Mouse (Mus musculus) testis, adult 2 months (tissue): ENCODE data around the gene Nktr. TPM values are rescaled to one million over a fixed set of nuclear protein-coding genes. Genes with fewer than 3 reads are reported as not detected.

ENCODE experiments used
- H3K27ac ChIP-seq: fragments of 200-500 bp; 2 replicates; pipeline ENCODE4 v1.5.1; 2012; ENCODE audit warnings: low read depth, low read length; ENCODE audit not compliant: control insufficient read depth, insufficient read depth
- H3K27me3 ChIP-seq: fragments of 200-500 bp; 2 replicates; pipeline ENCODE4 v1.6.1; 2012; ENCODE audit warnings: mild to moderate bottlenecking, low read length, moderate library complexity; ENCODE audit not compliant: control insufficient read depth, insufficient read depth
- H3K36me3 ChIP-seq: fragments of 200-500 bp; 2 replicates; pipeline ENCODE4 v1.6.1; 2012; ENCODE audit warnings: mild to moderate bottlenecking, low read length; ENCODE audit not compliant: control insufficient read depth, insufficient read depth
- H3K4me1 ChIP-seq: fragments of 200-500 bp; 2 replicates; pipeline ENCODE4 v1.6.1; 2012; ENCODE audit warnings: low read length; ENCODE audit not compliant: control insufficient read depth, insufficient read depth
- H3K4me3 ChIP-seq: fragments of 200-500 bp; 2 replicates; pipeline ENCODE4 v1.5.1; 2012; ENCODE audit warnings: low read depth, mild to moderate bottlenecking, low read length, moderate library complexity, mixed read lengths; ENCODE audit not compliant: control insufficient read depth
- CTCF ChIP-seq: fragments of 200-500 bp; IDR thresholded peaks from 2 replicates; pipeline ENCODE4 v1.5.1; 2012; ENCODE audit warnings: low read depth, mild to moderate bottlenecking, inconsistent platforms, low read length, moderate library complexity; ENCODE audit not compliant: control insufficient read depth, insufficient read depth, insufficient replicate concordance
- POLR2A ChIP-seq: fragments of 200-500 bp; IDR thresholded peaks from 2 replicates; pipeline ENCODE4 v1.6.1; 2012; ENCODE audit warnings: low read depth, mild to moderate bottlenecking, inconsistent platforms, low read length, moderate library complexity; ENCODE audit not compliant: control insufficient read depth
- polyA plus RNA-seq: library from polyadenylated mRNA; depleted of rRNA; stranded (reverse); fragments of >200 nt; gene quantifications from 2 replicates; pipeline ENCODE4 v1.2.3, GENCODE M21; 2012

The Nktr gene
- polyA plus RNA-seq, 1 experiment, result 58.4 TPM

DNA sequence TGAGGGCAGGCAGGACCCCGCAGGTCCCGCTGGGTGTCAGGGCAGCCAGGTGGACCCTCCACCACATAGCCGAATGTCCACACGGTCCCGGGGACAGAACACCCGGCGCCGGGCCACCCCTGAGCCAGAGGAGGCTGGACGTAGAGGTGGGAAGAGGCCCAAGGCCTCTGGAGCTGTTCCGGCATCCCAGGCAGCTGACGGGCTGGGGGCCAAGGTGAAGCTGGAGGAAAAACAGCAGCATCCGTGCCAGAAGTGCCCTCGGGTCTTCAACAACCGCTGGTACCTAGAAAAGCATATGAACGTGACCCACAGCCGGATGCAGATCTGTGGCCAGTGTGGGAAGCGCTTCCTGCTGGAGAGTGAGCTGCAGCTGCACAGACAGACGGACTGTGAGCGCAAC, 44.7 kb downstream of the Nktr start:
- H3K4me3 ChIP-seq, result no peak overlapping the region
- TF ChIP-seq POLR2A, result no peak
- no peak for TF ChIP-seq CTCF
- H3K27me3 ChIP-seq, result no peaks in the 10 kb centered on the region
- no peaks in the 10 kb centered on the region for H3K36me3 ChIP-seq
- no peak overlapping the region for H3K27ac ChIP-seq
- peaks cover 18% of the 10 kb centered on the region for H3K4me1 ChIP-seq

DNA sequence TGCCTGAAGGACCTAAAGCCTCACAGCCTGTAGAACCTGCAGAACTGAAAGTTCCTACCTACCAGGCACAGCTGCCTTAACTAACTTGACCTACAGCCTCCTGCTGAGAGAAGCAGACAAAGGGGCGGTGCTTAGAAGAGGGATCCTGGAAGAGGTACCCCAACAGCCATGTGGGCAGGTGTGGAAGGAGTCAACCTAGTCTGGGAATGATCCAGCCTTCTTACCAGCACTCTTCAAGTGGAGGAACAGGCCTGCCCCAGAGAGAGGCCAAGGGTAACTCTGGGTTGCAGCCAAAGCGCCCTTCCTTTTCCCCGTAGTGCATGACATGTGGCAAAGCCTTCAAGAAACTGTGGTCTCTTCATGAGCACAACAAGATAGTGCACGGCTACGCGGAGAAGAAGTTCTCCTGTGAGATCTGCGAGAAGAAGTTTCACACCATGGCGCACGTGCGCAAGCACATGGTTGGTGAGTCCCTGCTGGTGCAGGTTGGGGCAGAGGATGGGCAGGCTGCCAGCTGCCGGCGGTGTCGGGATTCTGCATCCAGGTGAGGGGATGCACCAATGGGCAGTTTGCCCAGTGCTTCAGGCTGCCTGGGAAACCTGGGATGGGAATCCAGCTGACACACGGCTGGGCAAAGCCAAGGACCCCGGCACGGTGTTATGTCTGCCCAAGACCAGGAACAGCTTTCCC, 46.3 kb downstream of the Nktr start:
- H3K27me3 ChIP-seq, result no peaks in the 10 kb centered on the region
- H3K27ac ChIP-seq, result no peak overlapping the region
- no peak overlapping the region for H3K4me3 ChIP-seq
- H3K4me1 ChIP-seq, result peaks cover 5% of the 10 kb centered on the region; the same call in 1 of the 2 replicates
- no peak for TF ChIP-seq CTCF
- TF ChIP-seq POLR2A, result no peak
- H3K36me3 ChIP-seq, result no peaks in the 10 kb centered on the region

DNA sequence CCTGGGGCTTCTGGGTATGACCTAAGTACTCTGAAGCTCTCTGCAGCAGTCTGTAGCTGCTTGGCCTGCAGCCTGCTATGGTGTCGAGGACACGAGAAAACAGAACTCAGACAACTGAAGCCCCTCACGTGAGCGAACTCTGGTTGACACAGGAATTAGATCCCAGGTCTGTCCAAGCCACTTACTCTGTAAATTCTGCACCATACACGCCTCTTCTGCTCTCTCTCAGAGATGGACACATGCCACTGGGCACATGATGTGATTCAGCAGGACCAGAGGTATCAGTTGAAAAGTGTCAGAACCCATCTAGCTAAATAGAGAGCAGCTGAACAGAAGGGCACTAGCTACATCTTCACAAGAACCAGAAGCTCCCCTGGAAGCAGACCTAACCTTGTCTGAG, 53.4 kb downstream of the Nktr start:
- H3K36me3 ChIP-seq, result no peaks in the 10 kb centered on the region
- H3K4me3 ChIP-seq, result no peak overlapping the region
- H3K27me3 ChIP-seq, result no peaks in the 10 kb centered on the region
- peaks cover under 1% of the 10 kb centered on the region; the same call in 1 of the 2 replicates for H3K4me1 ChIP-seq
- TF ChIP-seq POLR2A, result no peak
- TF ChIP-seq CTCF, result no peak
- no peak overlapping the region for H3K27ac ChIP-seq

DNA sequence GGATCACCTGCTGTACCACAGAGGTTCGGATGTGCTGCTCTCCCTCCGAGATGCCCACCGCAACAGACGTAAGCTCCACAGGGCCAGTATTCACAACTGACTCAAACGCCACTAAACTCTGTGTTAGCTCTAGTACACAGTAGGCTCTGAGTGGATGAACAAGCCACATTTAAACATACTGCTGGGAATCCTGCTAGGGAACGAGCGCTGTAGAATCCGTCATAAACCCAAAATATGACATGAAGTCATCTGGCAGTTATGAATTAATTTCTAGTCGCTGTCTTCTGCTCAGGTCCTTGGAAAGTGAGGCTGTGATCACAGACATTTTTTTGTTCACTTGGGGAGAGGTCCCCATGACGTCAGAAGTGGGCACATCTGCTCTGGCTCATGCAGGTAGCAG, 57.0 kb downstream of the Nktr start:
- TF ChIP-seq POLR2A, result no peak
- no peak for TF ChIP-seq CTCF
- Histone ChIP-seq H3K4me1 (peaks cover 10% of the 10 kb centered on the region; the same call in 1 of the 2 replicates), H3K36me3 (no peaks in the 10 kb centered on the region), H3K27me3 (no peaks in the 10 kb centered on the region), H3K4me3 (no peak overlapping the region), H3K27ac (no peak overlapping the region)

DNA sequence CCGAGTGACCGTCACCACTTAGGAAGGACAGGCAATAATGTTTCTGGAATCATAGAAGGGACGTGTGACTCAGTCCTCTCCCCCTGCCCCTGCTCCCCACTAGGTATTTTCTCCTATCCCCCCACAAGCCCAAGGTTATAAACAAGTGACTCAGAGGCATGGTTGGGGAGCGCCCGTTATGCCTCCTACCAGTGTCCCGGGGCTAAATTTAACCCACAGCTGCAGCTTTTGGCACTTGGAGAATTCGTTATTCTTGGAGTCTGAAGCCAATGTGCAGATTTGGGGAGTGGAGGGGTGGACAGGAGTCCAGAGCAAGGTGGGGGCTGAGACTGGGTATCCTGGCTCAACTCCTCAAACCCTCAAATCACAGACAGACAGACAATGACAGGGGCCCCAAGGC, 57.5 kb downstream of the Nktr start:
- TF ChIP-seq CTCF, result no peak
- no peak for TF ChIP-seq POLR2A
- peaks cover 10% of the 10 kb centered on the region; the same call in 1 of the 2 replicates for H3K4me1 ChIP-seq
- no peak overlapping the region for H3K27ac ChIP-seq
- no peaks in the 10 kb centered on the region for H3K27me3 ChIP-seq
- H3K36me3 ChIP-seq, result no peaks in the 10 kb centered on the region
- no peak overlapping the region for H3K4me3 ChIP-seq

DNA sequence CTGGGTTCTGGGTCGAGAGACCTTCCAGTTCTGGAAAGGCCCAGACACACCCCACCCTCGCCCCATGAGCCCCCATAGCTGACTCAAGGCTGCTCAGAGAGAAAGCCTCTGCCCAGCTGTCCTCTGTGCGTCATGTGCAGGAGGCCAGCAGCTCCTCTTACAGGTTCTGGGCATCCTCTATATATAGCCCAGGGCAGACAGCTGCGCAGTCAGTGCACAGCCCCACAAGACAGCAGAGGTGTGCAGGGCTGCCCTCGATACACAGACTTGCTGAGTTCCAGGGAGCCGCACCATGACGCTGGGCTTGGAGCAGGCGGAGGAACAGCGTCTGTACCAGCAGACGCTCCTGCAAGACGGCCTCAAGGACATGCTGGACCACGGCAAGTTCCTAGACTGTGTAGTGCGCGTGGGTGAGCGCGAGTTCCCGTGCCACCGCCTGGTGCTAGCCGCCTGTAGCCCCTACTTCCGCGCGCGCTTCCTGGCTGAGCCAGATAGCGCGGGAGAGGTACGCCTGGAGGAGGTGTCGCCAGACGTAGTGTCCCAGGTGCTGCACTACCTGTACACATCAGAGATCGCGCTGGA, 58.6 kb downstream of the Nktr start, which contains the start of gene Klhl40:
TSS of gene Klhl40 (plus strand) at position 124 of the 582 bp plus-strand sequence.
- Histone ChIP-seq H3K4me3 (peak within 1 kb of the TSS; percentile 27), H3K27me3 (no peaks in the 10 kb centered on the region), H3K4me1 (peaks cover 10% of the 10 kb centered on the region; the same call in 1 of the 2 replicates), H3K27ac (no peak within 1 kb of the TSS), H3K36me3 (no peaks in the 10 kb centered on the region)
- no peak for TF ChIP-seq POLR2A
- no peak for TF ChIP-seq CTCF

DNA sequence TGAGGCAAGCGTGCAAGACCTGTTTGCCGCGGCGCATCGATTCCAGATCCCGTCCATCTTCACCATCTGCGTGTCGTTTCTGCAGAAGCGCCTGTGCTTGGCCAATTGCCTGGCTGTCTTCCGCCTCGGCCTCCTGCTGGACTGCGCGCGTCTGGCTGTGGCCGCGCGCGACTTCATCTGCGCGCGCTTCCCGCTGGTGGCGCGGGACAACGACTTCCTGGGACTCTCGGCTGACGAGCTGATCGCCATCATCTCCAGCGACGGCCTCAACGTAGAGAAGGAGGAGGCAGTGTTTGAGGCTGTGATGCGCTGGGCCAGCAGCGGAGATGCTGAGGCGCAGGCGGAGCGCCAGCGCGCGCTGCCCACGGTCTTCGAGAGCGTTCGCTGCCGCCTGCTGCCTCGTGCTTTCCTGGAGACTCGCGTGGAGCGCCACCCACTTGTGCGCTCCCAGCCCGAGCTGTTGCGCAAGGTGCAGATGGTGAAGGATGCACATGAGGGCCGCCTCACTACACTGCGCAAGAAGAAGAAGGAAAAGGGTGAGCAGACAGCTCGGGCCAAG, 59.2 kb downstream of the Nktr start:
- Histone ChIP-seq H3K36me3 (no peaks in the 10 kb centered on the region), H3K27ac (no peak overlapping the region), H3K4me3 (peak overlapping the region; percentile 27), H3K27me3 (no peaks in the 10 kb centered on the region), H3K4me1 (peaks cover 10% of the 10 kb centered on the region; the same call in 1 of the 2 replicates)
- TF ChIP-seq POLR2A, result no peak
- TF ChIP-seq CTCF, result no peak
